Mouse (Mus musculus): Measurements from ENCODE around the gene Cdh20. TPM values are rescaled to one million over a fixed set of nuclear protein-coding genes. Genes with fewer than 3 reads are reported as not detected.
A peak's percentile ranks its signal among the peaks of the same experiment; 100 is the strongest.

The Cdh20 gene
- polyA plus RNA-seq, 1 experiment from 2014 or later = not detected

DNA sequence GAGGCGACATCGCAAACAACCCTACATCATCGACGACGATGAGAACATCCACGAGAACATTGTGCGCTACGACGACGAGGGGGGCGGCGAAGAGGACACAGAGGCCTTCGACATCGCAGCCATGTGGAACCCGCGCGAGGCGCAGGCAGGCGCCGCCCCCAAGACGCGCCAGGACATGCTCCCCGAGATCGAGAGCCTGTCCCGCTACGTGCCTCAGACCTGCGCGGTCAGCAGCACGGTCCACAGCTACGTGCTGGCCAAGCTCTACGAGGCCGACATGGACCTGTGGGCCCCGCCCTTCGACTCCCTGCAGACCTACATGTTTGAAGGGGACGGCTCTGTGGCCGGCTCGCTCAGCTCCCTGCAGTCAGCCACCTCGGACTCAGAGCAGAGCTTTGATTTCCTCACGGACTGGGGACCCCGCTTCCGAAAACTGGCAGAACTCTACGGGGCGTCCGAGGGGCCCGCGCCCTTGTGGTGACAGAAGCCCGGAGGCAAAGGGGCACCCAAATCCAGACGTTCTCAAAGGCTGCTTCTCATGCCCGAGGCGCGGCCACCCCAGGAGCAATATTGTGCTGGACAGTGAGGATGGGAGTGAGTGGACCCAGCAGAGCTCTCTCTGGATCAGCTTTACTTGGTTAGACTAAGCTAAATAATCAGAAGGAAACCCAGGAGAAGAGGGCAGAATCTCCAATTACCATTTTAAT lies 225.7 kb downstream of the Cdh20 start:
- Histone ChIP-seq H3K36me3 (replicated peaks; ENCODE audit: insufficient read depth, low read length) (no peaks in the 10 kb centered on the region), H3K27ac (ENCODE audit: low read depth) (no peak overlapping the region), H3K27me3 (ENCODE audit: insufficient read depth, low read length) (no peaks in the 10 kb centered on the region), H3K4me1 (ENCODE audit: insufficient read depth) (0 out of 2 replicates have a peak, but pooled peaks cover 5% of the 10 kb centered on the region), H3K9me3 (ENCODE audit: low read length) (no peaks in the 10 kb centered on the region), H3K4me3 (ENCODE audit: low read depth, low read length) (peak overlapping the region; percentile 24), H3K4me2 (ENCODE audit: low read depth, low read length) (peak overlapping the region; percentile 67), H3K9ac (replicated peaks) (no peak overlapping the region)
- ATAC-seq = peak; percentile 56
- WGBS (ENCODE audit: insufficient replicate concordance) = 9% methylated on average over 51 of the region's 51 CpGs
- DNase-seq = peak; percentile 23
- TF ChIP-seq CTCF (IDR thresholded peaks at IDR 0.05; ENCODE audit: low read depth) = no peak
- TF ChIP-seq EP300 (IDR thresholded peaks at IDR 0.05; ENCODE audit: low read depth) = no peak

DNA sequence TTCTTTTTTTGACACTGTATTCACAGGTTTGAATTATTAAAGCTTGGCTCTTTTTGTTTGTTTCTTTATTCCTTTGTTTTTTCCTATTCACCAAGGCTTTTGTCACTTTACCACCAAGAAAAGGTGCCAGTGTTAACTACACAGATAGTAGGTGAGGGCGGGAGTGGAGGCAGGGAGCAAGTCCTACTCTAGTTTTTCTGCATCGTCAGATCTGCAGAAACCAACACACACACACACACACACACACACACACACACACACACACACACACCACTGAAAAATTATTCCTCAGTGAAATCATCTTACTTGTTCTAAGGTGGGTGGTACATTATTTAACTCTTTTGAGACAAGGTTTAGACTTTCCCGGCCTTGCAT lies 226.3 kb downstream of the Cdh20 start:
- Histone ChIP-seq H3K27ac (ENCODE audit: low read depth) (no peak overlapping the region), H3K27me3 (ENCODE audit: insufficient read depth, low read length) (no peaks in the 10 kb centered on the region), H3K9me3 (ENCODE audit: low read length) (no peaks in the 10 kb centered on the region), H3K36me3 (replicated peaks; ENCODE audit: insufficient read depth, low read length) (no peaks in the 10 kb centered on the region), H3K4me2 (ENCODE audit: low read depth, low read length) (no peak overlapping the region), H3K4me3 (ENCODE audit: low read depth, low read length) (no peak overlapping the region), H3K4me1 (ENCODE audit: insufficient read depth) (0 out of 2 replicates have a peak, but pooled peaks cover 5% of the 10 kb centered on the region), H3K9ac (replicated peaks) (no peak overlapping the region)
- no peak for ATAC-seq
- no peak for TF ChIP-seq CTCF (IDR thresholded peaks at IDR 0.05; ENCODE audit: low read depth)
- no peak for TF ChIP-seq EP300 (IDR thresholded peaks at IDR 0.05; ENCODE audit: low read depth)
- WGBS (ENCODE audit: insufficient replicate concordance) = 76% methylated on average over 3 of the region's 3 CpGs
- no peak for DNase-seq

- TF ChIP-seq CTCF (IDR thresholded peaks at IDR 0.05; ENCODE audit: low read depth) (no peak), EP300 (IDR thresholded peaks at IDR 0.05; ENCODE audit: low read depth) (no peak)
- no peaks in the 10 kb centered on the region for H3K36me3 ChIP-seq (replicated peaks; ENCODE audit: insufficient read depth, low read length)
- H3K27ac ChIP-seq (ENCODE audit: low read depth) = no peak overlapping the region
- no peaks in the 10 kb centered on the region for H3K9me3 ChIP-seq (ENCODE audit: low read length)
- no peak overlapping the region for H3K4me2 ChIP-seq (ENCODE audit: low read depth, low read length)
- no peaks in the 10 kb centered on the region for H3K27me3 ChIP-seq (ENCODE audit: insufficient read depth, low read length)
- no peak overlapping the region for H3K9ac ChIP-seq (replicated peaks)
- H3K4me3 ChIP-seq (ENCODE audit: low read depth, low read length) = no peak overlapping the region
- no peak for DNase-seq
- no peak for ATAC-seq
- WGBS (ENCODE audit: insufficient replicate concordance) = 50% methylated on average over 2 of the region's 2 CpGs
- 0 out of 2 replicates have a peak, but pooled peaks cover 5% of the 10 kb centered on the region for H3K4me1 ChIP-seq (ENCODE audit: insufficient read depth)
Measured at GRCm38 (mm10) chr1:104997814-104998213, 229.5 kb downstream of the Cdh20 start.

DNA sequence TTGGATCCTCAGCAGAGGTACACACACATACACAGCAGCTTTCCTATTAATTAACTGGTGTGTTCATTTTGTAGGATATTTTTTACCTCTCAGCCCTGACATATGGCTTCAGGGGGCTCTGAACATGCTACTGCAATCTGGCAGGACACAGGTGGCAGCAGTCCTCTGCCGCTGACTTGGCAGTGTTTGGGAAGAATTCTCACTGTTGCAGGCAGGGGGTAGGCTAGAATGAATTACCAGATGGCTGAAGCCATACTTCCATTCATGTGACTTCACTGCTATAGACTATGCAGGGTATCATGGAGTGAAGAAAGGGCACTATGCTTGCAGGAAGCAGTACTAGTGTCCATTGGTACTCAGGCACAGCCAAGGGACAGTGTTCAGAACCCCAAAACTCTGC lies 233.8 kb downstream of the Cdh20 start:
- Histone ChIP-seq H3K9me3 (ENCODE audit: low read length) (no peaks in the 10 kb centered on the region), H3K27ac (ENCODE audit: low read depth) (no peak overlapping the region), H3K27me3 (ENCODE audit: insufficient read depth, low read length) (no peaks in the 10 kb centered on the region), H3K4me2 (ENCODE audit: low read depth, low read length) (no peak overlapping the region), H3K4me1 (ENCODE audit: insufficient read depth) (no peaks in the 10 kb centered on the region), H3K4me3 (ENCODE audit: low read depth, low read length) (no peak overlapping the region), H3K9ac (replicated peaks) (no peak overlapping the region), H3K36me3 (replicated peaks; ENCODE audit: insufficient read depth, low read length) (no peaks in the 10 kb centered on the region)
- no peak for TF ChIP-seq CTCF (IDR thresholded peaks at IDR 0.05; ENCODE audit: low read depth)
- TF ChIP-seq EP300 (IDR thresholded peaks at IDR 0.05; ENCODE audit: low read depth) = no peak
- 65% methylated on average over 1 of the region's 1 CpGs for whole genome bisulfite sequencing (ENCODE audit: insufficient replicate concordance)
- DNase-seq (no peak), ATAC-seq (no peak)

- no peaks in the 10 kb centered on the region for H3K9me3 ChIP-seq (ENCODE audit: low read length)
- H3K4me2 ChIP-seq (ENCODE audit: low read depth, low read length) = no peak overlapping the region
- H3K27me3 ChIP-seq (ENCODE audit: insufficient read depth, low read length) = no peaks in the 10 kb centered on the region
- no peaks in the 10 kb centered on the region for H3K4me1 ChIP-seq (ENCODE audit: insufficient read depth)
- no peaks in the 10 kb centered on the region for H3K36me3 ChIP-seq (replicated peaks; ENCODE audit: insufficient read depth, low read length)
- WGBS (ENCODE audit: insufficient replicate concordance) = 68% methylated on average over 1 of the region's 1 CpGs
- no peak for DNase-seq
- no peak overlapping the region for H3K4me3 ChIP-seq (ENCODE audit: low read depth, low read length)
- no peak overlapping the region for H3K9ac ChIP-seq (replicated peaks)
- no peak overlapping the region for H3K27ac ChIP-seq (ENCODE audit: low read depth)
- TF ChIP-seq CTCF (IDR thresholded peaks at IDR 0.05; ENCODE audit: low read depth) = no peak
- no peak for ATAC-seq
Measured at GRCm38 (mm10) chr1:105003786-105004185, 235.5 kb downstream of the Cdh20 start.

GRCm38 (mm10) chr1:105012616-105013015 lies 244.3 kb downstream of the Cdh20 start:
- DNase-seq (no peak), ATAC-seq (no peak)
- WGBS (ENCODE audit: insufficient replicate concordance) = 33% methylated on average over 2 of the region's 2 CpGs
- Histone ChIP-seq H3K4me2 (ENCODE audit: low read depth, low read length) (no peak overlapping the region), H3K36me3 (replicated peaks; ENCODE audit: insufficient read depth, low read length) (no peaks in the 10 kb centered on the region), H3K27ac (ENCODE audit: low read depth) (no peak overlapping the region), H3K27me3 (ENCODE audit: insufficient read depth, low read length) (no peaks in the 10 kb centered on the region), H3K4me3 (ENCODE audit: low read depth, low read length) (no peak overlapping the region), H3K4me1 (ENCODE audit: insufficient read depth) (no peaks in the 10 kb centered on the region), H3K9me3 (ENCODE audit: low read length) (no peaks in the 10 kb centered on the region), H3K9ac (replicated peaks) (no peak overlapping the region)
- TF ChIP-seq EP300 (IDR thresholded peaks at IDR 0.05; ENCODE audit: low read depth) (no peak), CTCF (IDR thresholded peaks at IDR 0.05; ENCODE audit: low read depth) (no peak)
